Mouse (Mus musculus): ENCODE measurements around the gene AW551984. TPM values are rescaled to one million over a fixed set of nuclear protein-coding genes. Genes with fewer than 3 reads are reported as not detected.
A peak's percentile ranks its signal among the peaks of the same experiment; 100 is the strongest.

The AW551984 gene
- 1 to 10 TPM; 3.6 to 6.4 TPM for total RNA-seq (2021)

- DNase-seq (ENCODE audit: extremely low spot score in 1 of 2, low spot score in 1 of 2) = peak in 1 of 2 experiments; percentile 8
Observed at GRCm38 (mm10) chr9:39603999-39604453, at the start of gene AW551984. Gene AW551984, minus strand, starts transcription at chr9:39604403.

- no peak for DNase-seq (ENCODE audit: extremely low spot score in 1 of 2, low spot score in 1 of 2)
Observed at GRCm38 (mm10) chr9:39647382-39647781, 43.2 kb upstream of the AW551984 start.

- no peak for DNase-seq (ENCODE audit: extremely low spot score in 1 of 2, low spot score in 1 of 2)
Observed at GRCm38 (mm10) chr9:39644785-39645184, 40.6 kb upstream of the AW551984 start, which contains the start of gene Olfr961. Gene Olfr961, plus strand, starts transcription at chr9:39645085.

- peak in 1 of 2 experiments; percentile 13 for DNase-seq (ENCODE audit: extremely low spot score in 1 of 2, low spot score in 1 of 2)
Observed at GRCm38 (mm10) chr9:39633913-39634594, 29.9 kb upstream of the AW551984 start.

- DNase-seq (ENCODE audit: extremely low spot score in 1 of 2, low spot score in 1 of 2) = no peak
Observed at GRCm38 (mm10) chr9:39629069-39629468, 24.9 kb upstream of the AW551984 start.

- DNase-seq (ENCODE audit: extremely low spot score in 1 of 2, low spot score in 1 of 2) = no peak
Observed at GRCm38 (mm10) chr9:39624711-39625110, 20.5 kb upstream of the AW551984 start.

GRCm38 (mm10) chr9:39623783-39624182 is 19.6 kb upstream of the AW551984 start:
- no peak for DNase-seq (ENCODE audit: extremely low spot score in 1 of 2, low spot score in 1 of 2)

GRCm38 (mm10) chr9:39621073-39621472 is 16.9 kb upstream of the AW551984 start, which contains the start of gene Olfr960:
Gene Olfr960, plus strand, starts transcription at chr9:39621373.
- no peak for DNase-seq (ENCODE audit: extremely low spot score in 1 of 2, low spot score in 1 of 2)

- peak in 1 of 2 experiments; percentile 37 for DNase-seq (ENCODE audit: extremely low spot score in 1 of 2, low spot score in 1 of 2)
Observed at GRCm38 (mm10) chr9:39611953-39612352, 7.8 kb upstream of the AW551984 start.

GRCm38 (mm10) chr9:39610355-39610754 is 6.2 kb upstream of the AW551984 start, which contains the start of gene Olfr148:
Gene Olfr148, plus strand, starts transcription at chr9:39610655.
- DNase-seq (ENCODE audit: extremely low spot score in 1 of 2, low spot score in 1 of 2) = no peak

GRCm38 (mm10) chr9:39608497-39608896 is 4.3 kb upstream of the AW551984 start:
- no peak for DNase-seq (ENCODE audit: extremely low spot score in 1 of 2, low spot score in 1 of 2)

- no peak for DNase-seq (ENCODE audit: extremely low spot score in 1 of 2, low spot score in 1 of 2)
Observed at GRCm38 (mm10) chr9:39603333-39603845, 814 bp downstream of the AW551984 start.

- DNase-seq (ENCODE audit: extremely low spot score in 1 of 2, low spot score in 1 of 2) = peak; percentile 15 to 20
Observed at GRCm38 (mm10) chr9:39602536-39603332, 1.5 kb downstream of the AW551984 start.

GRCm38 (mm10) chr9:39577050-39577449 is 27.2 kb downstream of the AW551984 start:
- DNase-seq (ENCODE audit: extremely low spot score in 1 of 2, low spot score in 1 of 2) = no peak

- no peak for DNase-seq (ENCODE audit: extremely low spot score in 1 of 2, low spot score in 1 of 2)
Observed at GRCm38 (mm10) chr9:39575469-39575868, 28.7 kb downstream of the AW551984 start, which contains the start of gene Olfr959. Gene Olfr959, minus strand, starts transcription at chr9:39575569.

GRCm38 (mm10) chr9:39558349-39558647 is 45.9 kb downstream of the AW551984 start:
- DNase-seq (ENCODE audit: extremely low spot score in 1 of 2, low spot score in 1 of 2) = no peak

GRCm38 (mm10) chr9:39557529-39558348 is 46.5 kb downstream of the AW551984 start:
- no peak for DNase-seq (ENCODE audit: extremely low spot score in 1 of 2, low spot score in 1 of 2)

- DNase-seq (ENCODE audit: extremely low spot score in 1 of 2, low spot score in 1 of 2) = no peak
Observed at GRCm38 (mm10) chr9:39553946-39554345, 50.3 kb downstream of the AW551984 start, which contains the start of gene Olfr958. Gene Olfr958, minus strand, starts transcription at chr9:39554054.

- no peak for DNase-seq (ENCODE audit: extremely low spot score in 1 of 2, low spot score in 1 of 2)
Observed at GRCm38 (mm10) chr9:39550806-39551205, 53.4 kb downstream of the AW551984 start.

Data from layer of hippocampus, postnatal 25 days (tissue).